Mouse (Mus musculus) granulocyte monocyte progenitor cell, adult 5-6 weeks (primary cell): ENCODE measurements around the gene Itpr1. TPM values are rescaled to one million over a fixed set of nuclear protein-coding genes. Genes with fewer than 3 reads are reported as not detected.

Experiments
- ATAC-seq: replicated peaks from 2 replicates; pipeline ENCODE4 v1.8.0; 2016; ENCODE audit warnings: mild to moderate bottlenecking, moderate TSS enrichment, inconsistent platforms; ENCODE audit not compliant: poor library complexity, severe bottlenecking
- total RNA-seq, 2 experiments: library from RNA; stranded (forward) in 1 of 2; stranded (reverse) in 1 of 2; fragments of 200-712, 200-1000 nt in 1 of 2; fragments of >200 nt in 1 of 2; fragmentation: Nextera tagmentation in 1 of 2; gene quantifications; 2 replicates each; pipeline ENCODE4 v1.2.3; 2014 to 2017

The Itpr1 gene
- total RNA-seq, 2 experiments from 2014 or later: 56.4 to 94.5 TPM

DNA sequence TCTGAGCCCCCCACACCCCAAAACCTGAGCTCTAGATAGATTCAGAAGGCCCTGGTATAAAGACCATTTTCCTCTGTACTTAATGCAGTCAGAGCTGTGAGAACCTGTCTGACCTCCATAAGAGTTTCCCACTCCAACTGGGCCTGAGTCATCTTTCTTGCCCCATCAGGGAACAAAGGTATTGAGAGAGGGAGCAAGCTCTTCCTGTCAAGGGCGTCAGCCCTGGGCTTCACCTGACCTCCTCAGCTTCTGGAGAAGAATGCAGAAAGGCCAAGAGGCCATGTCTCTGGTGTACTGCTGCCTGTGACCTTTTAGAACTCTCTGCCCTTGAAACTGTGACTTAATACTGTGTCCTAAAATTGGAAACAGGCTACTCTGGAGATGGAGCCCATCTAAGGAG, 279.1 kb downstream of the Itpr1 start:
- ATAC-seq: no peak

DNA sequence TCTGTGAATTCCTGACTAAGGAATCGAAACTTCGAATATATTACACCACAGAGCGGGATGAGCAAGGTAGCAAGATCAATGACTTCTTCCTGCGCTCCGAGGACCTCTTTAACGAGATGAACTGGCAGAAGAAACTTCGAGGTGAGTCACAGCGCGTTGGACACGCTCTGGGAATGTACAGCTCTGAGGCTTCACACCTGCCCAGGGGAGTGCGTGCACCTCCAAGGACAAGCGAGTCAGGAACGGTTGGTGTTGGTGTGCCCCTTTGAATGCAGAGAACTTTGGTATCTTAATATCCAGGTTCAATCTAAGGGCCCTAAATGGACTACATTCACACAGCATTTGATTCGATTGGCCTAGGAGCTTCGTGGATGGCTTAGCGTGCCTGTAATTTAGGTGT, 280.9 kb downstream of the Itpr1 start:
- no peak for ATAC-seq

DNA sequence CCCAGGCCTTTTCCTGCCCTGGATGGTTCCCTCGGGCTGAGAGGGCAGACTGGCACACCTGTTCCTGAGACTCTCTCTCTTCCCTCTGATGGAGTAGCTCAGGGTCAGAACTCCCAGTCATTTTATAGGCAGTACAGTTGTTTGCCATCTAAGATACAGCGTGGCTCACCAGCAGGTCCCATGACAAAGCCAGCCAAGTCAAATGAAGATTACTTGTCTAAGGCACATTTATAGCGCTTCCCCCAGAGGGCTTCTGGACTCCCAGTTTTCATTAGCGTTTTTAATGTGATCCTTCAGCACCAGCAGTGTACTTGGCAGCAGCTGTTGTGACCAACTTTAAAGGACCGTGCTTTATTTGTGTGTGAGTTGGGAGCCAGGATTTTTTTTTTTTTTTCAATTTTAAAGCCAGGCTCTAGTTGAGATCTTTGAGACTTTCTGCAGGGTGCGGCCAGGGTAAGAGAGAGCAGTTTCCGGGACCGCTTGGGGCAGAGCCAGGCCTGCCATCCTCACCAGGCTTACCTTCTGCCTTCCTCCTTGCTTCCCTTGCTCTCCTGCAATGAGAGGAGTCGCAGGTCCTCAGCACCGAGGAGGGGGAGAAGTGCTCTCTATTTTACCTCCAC, 281.4 kb downstream of the Itpr1 start:
- no peak for ATAC-seq

DNA sequence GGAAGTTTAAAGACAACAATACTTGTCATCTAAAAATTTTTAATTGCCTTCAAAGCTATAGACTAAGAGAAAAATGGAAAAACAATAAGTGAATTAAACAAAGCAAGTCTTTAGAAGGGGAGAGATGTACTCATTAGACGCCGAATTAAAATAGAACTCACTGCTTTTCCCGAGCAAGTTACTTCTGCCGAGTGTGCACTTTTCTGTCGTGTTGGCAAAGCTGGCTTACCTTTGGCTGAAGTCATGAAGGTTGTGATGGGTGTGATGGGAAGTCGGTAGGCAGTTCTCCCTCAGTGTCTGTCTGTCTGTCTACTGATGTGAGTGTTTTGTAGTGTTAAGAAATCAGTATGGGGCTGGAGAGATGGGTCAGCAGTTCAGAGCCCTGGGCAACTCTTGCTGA, 282.1 kb downstream of the Itpr1 start:
- no peak for ATAC-seq

DNA sequence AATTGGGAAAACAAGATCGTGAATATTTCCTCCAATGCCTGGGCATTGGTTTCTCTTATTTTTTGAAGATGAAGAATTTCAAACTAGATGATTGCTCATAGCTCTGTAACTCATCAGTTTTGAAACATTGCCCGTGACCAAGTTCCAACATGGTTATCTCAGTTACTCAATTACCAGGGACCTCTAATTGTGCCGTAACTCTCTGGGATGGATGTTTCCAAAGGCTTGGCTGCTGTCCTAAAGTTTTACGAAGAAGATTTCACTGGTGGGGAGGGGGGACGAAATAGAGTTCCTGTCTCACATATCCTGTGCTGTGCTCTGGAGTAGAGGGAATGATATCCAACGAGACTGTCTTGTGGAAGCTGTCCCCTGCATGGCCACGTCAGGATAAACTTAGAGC, 285.2 kb downstream of the Itpr1 start:
- peak; percentile 20; the same call in 1 of the 2 replicates for ATAC-seq

DNA sequence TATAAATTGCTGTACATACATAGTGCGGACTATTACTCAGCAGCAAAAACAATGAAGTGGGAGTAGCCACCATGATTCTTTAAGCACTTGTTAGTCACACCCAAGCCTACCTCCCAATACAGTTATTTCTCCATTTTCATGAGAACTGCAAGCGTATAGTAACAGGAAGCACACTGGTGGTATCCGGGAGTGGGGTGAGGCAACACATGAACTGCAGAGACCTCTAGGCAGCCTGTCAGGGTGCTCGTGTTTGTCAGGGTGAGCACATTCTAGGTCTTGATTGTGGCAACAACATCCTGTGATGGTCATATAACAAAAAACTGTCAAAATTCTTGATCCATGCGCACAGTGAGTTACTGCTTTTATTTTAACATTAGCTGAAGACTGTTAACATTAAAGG, 290.8 kb downstream of the Itpr1 start:
- peak; percentile 95 for ATAC-seq

DNA sequence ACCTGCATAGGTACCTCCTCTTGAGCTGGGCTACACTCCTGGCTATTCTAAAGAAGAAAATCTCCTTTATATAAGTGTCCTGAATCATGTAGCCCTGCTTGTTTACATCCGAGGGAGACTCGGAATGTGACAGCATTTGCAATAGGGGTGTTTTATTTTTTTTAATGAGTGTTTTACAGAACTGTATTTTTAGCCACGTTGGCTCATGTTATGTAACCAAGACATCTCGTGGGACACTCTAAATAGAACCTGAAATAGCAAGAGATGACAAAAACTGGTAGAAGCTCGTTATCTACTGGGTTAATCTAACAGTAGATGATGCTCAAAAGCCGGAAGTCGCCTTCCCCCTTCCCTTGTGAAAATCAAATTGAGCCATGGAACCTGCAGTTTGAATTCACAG, 291.8 kb downstream of the Itpr1 start:
- peak; percentile 42 for ATAC-seq

DNA sequence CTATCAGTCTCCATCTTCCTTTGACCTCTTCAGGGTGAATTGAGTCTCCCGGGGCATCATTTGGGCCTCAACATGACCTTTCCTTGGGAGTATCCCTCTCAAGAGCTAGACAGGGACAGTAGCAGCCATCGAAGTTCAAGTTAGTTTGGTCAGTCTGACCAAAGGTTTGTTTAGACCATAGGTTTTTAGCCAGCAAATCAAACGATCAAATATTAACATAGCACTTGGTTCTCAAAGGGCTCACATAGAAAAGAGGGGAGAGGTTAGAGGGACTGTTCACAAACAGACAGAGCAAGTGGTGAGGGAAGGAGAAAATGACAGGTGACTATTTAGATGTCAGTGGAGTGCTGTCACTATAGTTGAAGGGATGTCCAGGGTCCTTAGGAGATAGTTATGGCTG, 293.3 kb downstream of the Itpr1 start:
- no peak for ATAC-seq

DNA sequence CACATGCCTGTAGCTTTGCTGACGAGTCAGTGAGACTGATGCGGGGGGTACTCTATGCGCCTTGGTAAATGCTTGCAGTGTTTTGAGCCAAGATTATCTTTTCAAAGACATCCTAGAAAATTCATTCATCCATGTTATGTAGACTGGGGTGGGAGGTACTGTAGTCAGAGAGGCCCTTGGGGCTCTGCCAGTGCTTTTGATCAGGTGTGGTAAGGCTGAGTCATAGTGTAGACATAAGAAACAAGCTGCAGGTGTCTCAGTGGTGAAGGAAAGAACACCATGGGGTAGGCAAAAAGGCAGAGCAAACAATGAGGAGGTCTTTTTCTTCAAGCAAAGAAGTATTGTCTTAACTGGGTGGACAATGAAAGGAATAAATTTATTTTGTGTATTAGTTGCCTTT, 294.4 kb downstream of the Itpr1 start:
- no peak for ATAC-seq

DNA sequence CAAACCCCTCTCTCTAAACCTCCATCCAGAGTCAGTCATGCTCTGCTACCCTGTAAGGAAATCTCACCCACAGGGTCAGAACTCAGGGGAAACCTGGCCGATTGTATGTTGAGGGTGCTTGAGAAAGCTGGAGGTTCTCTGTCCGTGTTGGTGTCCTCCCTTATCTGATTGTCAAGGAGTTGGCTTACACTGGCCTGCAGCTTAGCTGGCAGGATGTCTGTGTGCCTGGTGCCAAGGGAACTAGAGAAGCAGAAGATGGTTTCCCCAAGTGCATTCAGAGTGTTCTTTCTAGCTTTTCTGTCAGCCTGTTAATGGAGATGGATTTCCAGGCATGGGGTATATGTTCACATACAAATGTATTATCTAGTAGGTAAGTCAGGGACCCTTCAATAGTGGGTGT, 296.4 kb downstream of the Itpr1 start:
- ATAC-seq: no peak

DNA sequence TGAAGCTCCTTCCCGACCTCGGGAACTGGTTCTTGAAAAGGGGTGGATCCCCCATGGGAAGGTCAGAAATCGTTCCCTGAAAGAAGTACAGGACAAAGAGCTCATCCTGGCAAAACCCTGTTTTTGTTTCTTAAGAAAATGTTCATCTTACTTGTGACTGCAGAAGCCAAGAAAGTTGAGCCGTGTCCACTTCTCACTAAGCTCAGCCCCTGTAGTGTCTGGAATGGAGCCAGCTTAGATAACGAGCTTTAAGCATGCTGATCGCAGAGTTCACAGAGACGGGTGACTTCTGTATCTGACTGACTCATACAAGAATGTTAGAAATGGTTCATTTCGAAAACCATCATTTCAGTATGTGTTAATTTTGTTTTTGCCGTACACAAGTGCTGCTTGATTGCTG, 297.2 kb downstream of the Itpr1 start:
- no peak for ATAC-seq

DNA sequence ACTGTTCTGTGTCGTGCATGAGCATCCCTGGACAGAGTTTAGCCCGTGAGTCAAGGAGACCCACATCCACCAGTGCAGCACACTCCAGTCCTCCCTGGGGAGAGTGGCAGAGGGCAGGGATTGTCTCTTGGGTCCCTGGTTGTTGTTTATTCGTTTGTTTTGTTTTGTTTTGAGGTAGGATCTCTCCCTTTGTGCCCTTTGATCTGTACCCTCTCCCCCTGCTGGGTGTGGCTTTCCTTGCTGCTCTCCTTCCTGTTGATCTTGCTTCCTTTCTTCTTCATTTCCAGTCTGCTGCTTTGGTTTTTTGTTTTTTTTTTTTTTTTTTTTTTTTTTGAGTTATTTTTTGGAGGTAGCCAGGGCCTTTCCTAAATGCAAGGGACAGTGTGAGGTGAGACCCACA, 299.2 kb downstream of the Itpr1 start:
- ATAC-seq: no peak

DNA sequence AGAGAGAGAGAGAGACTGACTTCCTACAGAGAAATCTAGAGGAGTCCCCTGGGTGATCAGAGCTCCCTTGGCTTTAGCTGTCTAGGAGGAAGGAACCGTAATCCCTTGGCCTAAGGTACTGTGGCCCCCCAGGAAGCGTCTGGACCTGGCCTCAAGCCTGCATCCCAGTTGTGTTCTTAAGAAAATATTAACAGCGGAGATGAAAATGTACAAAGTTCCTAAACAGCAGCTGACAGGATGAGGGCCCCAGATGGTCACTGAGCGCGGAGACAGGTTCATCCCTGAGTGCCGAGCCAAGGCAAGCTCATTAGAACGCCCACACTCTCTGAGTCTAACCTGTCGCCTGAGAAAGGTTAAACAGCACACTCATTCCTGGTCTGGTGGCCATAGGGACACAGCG, 300.1 kb downstream of the Itpr1 start:
- no peak for ATAC-seq

DNA sequence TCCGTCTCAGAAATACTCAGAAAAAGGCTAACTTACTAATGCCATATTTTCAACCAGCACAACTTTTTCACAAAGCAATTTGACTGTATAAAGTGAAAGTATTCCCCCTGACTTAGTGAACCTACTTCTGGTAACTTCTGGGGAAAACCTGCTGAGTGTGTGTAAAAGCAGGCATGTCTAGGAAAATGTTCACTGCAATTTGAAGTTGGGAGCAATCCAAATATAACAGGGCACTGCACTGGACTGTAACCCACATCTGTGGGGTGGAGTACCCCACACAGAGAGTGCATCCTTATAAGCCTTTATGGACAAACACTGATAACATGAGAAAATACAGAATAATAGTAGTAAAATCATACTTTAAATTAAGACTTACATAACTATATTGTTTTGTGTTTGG, 303.4 kb downstream of the Itpr1 start:
- no peak for ATAC-seq

DNA sequence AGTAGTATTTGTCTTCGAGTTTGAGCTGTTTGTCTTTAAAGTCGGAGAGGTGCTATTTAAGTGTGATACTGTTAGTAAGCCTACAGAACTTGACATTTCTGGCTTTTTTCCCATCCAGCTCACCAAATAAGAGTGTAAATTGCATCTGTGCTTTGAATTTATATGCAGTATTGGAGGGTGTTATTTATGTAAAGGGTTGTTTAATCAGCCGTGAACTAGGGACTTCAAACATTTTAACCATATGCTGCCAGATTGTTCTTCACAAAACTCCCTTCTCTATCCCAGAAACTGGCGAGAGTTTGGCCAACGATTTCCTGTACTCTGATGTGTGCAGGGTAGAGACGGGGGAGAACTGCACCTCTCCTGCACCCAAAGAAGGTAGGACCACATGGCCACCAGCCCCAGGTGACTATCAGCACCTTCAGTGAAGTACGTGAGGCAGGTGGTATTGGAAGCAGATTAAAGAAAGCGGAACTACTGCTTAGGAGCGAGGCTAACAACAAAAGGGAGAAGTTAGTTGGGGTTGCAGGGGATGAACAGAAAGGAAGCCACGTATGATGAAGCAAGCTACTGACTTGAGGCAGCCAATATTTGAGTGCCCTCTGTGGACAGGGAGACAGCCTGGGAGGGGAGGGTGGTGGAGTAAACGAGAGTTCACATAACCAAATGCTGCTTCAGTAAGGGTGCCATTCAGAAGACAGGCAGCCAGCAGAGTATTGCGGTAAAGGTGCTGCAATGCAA, 304.5 kb downstream of the Itpr1 start:
- ATAC-seq: peak; percentile 99

DNA sequence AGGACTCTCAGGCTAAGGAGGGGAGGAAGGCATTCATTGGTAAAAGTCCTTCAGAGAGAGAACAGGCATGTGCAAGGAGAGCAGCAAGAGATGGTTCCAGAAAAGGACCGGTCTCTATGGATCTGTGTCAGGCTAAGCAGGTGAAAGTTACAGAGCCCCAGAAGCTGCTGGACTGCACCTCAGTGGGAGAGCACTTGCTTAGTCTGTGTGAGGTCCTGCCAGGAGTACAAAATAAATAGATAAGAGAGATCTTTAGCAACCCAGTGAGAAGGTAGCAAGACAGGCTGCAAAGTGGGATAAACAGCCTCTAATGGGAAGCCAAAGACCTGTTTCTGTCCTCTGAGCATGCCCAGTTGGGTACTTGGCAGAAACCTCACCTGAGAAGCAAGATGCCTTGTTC, 305.1 kb downstream of the Itpr1 start:
- no peak for ATAC-seq

DNA sequence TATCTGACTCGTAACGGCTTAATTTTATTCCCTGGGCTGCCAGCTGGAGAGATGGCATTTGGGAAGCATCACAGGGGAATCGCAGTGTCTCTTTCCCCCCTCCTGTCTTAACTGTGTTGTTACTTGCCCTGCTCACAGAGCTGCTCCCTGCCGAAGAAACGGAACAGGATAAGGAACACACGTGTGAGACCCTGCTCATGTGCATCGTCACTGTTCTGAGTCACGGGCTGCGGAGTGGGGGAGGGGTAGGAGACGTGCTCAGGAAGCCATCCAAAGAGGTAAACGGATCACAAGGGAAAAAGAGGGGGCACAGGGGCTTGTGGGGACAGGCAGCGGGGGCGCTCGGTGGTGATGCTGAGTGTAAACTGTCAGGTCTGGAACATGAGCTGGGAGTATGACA, 305.7 kb downstream of the Itpr1 start:
- no peak for ATAC-seq

DNA sequence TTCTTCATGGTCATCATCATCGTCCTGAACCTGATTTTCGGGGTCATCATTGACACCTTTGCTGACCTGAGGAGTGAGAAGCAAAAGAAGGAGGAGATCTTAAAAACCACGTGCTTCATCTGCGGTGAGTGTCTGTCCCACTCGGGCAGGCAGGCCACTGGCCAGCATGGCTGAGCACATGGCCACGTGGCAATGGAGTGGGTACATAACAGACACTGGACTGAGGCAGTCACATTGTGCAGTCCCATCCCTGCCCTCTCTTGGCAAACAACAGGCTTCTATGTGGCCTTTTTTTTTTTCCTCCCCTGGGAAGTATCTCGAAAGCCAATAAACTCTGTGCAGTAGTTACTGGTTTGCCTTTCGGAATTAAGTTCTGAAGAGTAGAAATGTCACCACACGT, 306.4 kb downstream of the Itpr1 start:
- no peak for ATAC-seq

DNA sequence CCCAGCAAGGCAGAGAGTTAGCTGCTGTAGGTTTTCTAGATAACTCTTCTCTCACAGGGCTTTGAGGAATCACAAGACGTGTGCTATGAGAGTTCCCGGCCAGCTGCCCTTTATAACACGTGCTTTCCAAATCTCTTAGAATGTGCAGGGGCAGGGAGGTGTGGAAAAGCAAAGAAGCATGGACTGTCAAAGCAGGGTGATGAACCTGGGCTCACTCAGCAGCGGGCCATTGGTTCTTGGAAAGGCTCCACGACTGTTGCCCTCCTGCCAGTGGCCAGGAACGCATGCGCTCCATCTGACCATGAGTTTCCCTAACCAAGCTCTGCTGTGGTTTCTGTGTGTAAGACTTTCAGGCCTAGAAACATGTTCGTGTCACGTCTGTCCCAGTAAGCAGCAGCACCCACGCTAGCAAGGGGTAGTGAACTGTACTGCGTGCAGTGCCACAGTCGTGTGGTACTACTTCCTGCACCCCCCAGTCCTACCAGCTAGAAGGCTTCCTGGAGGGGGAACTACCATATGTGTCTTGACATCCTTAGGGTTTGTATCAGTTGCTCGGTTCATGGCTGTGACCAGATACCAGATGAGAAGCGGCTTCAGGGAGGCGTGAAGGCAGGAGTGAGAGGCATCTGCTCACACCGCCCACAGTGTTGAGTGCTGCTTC, 311.2 kb downstream of the Itpr1 start:
- ATAC-seq: no peak

DNA sequence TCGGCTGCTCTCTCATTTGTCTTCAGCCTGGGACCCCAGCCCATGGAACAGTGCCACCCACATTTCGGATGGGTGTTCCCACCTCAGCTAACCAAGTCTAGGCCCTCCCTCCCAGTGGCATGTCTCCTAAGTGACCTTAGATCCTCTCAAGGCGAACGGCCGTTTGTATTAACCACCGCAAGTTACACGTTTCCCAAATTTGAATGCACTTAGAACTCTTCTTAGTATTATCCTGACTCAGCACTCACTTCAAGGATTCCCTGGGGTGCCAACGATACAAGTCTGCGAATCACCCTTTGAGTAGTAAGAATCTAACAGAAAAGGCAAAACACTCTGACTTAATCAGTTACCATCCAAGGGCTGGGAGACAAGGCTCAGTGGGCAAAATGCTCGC, 311.7 kb downstream of the Itpr1 start:
- ATAC-seq: no peak

DNA sequence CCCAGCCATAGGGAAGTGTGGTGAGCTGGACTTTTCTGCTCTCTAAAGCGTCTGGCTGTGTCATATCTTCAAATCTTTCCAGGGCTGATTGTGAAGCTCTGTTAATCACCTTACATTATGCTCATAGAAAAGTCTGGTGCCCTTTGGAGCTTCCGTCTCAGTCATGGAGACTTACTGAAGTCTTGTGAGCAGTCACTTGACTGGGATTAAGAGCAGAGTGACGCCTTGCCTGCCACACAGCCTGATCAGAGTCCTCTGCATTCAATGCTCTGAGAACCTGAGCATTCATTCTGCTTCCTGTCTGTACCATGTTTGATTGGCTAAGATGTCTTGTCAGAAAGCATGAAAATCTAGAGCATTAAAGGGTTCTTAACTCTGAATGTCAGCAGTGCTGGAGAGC, 314.7 kb downstream of the Itpr1 start:
- ATAC-seq: no peak

DNA sequence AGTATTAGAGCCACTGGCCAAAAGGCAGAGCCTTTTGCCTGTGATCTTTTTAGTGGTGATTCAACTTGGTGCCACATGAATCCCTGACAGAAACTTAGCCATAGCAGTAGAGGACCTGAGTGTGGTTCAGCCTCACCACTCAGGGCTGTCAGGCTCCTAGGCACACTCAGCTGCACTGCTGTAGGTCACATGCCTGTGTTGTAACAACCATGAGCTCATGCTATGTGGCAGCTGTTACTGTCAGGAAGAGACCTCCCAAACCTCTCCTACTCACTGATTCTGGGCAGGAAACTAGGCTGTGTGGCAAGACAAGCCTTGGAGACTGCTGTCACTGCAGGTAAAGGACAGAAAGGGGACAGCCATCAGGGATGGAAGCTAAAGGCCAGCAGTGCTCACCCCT, 315.1 kb downstream of the Itpr1 start:
- peak; percentile 74 for ATAC-seq
